Mouse (Mus musculus) layer of hippocampus, postnatal 36 days (tissue): ENCODE measurements around the gene Pcdh19. TPM values are rescaled to one million over a fixed set of nuclear protein-coding genes. Genes with fewer than 3 reads are reported as not detected.
"Not testable (repeated sequence)": the region's sequence is repeated elsewhere in the genome, so short reads cannot be mapped to it uniquely, and the experiment has no call there.

Experiments used
- DNase-seq, 2 experiments: peaks; one replicate each; pipeline ENCODE4 v3.0.0; 2022
- total RNA-seq, 2 experiments: library from RNA; stranded (reverse); gene quantifications; 2 replicates each; pipeline ENCODE4 v1.2.3; 2021

Gene Pcdh19
- 10 to 100 TPM; 72.1 to 84.0 TPM for total RNA-seq

DNA sequence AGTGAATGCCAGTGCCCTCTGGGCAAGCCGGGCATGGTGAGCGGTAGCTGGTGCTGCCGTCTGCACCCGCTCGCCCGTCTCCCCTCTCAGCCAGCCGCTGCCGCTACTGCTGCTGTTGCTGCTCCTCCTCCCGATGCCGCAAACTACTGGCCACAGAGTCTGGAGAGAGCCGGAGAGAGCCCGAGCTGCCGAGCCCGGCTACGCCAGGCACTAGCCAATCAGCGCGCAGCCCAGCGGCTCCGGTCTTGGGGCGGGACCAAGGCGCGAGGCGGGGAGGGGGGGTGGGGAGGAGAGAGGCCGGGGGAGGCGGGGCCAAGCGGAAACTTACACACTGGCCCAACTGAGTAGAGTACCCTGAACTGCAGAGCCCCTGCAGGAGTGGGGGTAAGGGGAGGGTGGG is at the start of gene Pcdh19:
TSS of gene Pcdh19 (minus strand) at position 148 of the 400 bp plus-strand sequence.
- DNase-seq: peak; percentile 76 to 78

DNA sequence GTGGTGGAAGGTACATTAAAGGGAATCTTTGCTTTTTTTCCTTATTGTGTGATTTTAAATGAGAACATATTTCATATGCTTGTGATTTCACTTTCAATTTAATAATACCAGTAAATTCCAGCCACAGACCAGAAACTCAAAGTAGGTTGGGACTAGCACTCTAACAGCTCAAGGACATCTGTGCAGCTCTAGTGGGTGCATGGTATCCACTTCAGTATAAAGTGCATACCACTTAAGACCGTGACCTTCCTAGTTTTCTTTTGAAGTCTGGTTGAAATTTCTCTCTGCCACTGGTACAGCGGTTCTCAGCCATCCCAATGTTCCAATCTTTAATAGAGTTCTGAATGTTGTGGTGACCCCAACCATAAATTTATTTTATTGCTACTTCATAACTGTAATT is 47.1 kb upstream of the Pcdh19 start:
- DNase-seq: no peak

DNA sequence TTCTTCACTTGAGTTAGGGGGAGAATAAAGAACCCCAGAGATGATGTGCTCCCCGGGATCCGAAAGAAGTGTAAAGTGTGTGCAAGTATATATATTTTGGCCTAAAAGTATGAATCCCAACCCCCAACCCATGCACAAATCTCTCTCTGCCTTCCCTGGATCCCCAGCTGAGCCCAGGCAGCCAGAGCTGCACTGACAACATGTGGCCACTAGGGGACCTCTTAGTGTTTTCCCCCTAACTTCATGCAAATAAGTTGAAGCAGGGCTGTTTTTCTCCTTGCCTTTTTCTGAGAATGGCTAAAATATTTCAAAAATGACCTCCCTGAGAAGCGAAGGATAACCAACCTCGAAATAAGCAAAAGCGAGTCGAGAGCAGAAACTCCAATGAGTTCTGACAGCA is 46.2 kb upstream of the Pcdh19 start:
- no peak for DNase-seq

DNA sequence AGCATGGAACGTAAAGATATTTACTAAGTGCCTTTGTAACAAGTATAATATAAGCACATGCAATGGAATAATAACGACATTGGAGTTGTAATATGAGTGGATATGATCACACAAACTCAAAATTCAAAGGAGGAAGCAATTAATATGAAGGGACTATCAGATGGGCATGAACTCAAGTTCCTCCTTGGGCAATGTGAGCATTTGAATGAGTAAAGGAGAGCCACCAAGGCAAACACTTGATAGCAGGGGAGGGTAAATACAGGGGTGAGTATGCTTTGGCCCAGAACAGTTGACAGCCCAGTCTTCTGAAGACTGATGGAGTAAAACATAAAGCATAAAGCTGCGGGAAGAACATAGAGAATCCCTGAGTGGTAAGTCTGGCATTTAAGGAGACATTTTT is 32.7 kb upstream of the Pcdh19 start:
- no peak for DNase-seq

DNA sequence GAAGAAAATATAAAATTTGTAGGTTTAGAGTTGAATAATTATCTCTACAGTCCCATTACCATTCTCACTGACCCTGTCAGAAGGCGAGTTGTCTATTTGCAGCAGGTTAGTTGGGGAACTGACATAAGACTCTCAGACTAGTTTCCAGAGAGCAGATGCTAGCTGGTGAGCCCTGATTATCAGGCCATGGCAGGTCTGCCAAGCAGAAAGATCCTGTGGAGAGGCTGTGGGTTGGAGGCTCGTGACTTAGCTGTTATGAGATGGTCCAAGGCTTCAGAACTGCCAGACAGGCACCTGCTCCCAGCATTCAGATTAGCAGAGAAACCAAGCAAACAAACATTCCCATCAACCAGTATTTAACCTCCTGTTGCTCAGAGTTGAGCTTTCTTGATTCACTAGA is 21.8 kb upstream of the Pcdh19 start:
- DNase-seq: no peak

DNA sequence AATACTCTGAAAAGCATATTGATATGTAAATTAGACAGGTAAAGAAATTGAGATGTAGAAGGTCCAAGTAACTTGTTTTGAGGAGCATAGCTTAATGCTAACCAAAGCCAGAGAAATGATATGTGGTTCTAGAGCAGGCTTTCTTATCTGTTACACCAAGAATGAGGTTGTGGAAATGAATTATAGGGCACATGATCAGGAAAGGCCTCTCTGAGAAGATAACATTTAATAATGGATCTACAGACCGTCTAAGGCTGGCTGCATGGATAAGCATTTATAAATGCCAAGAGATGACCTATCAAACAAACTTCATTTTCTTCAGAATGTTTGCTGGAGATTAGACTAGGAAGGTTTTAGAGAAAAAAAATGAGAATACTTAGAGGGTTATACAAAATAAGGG is 14.1 kb upstream of the Pcdh19 start:
- DNase-seq: no peak

DNA sequence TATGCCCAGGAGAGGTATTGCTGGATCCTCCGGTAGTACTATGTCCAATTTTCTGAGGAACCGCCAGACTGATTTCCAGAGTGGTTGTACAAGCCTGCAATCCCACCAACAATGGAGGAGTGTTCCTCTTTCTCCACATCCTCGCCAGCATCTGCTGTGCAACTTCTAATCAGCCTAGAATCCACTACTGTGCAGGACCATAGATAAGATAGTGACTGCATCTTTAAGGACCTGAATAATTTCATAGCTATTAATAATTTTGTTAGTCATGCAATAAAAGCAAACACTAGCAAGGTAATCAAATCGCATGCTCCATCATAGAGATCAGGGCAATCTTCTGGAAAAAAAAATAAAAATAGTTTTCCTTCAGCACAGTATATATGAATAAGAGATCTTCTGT is 9.1 kb upstream of the Pcdh19 start:
- DNase-seq: not testable (repeated sequence)

DNA sequence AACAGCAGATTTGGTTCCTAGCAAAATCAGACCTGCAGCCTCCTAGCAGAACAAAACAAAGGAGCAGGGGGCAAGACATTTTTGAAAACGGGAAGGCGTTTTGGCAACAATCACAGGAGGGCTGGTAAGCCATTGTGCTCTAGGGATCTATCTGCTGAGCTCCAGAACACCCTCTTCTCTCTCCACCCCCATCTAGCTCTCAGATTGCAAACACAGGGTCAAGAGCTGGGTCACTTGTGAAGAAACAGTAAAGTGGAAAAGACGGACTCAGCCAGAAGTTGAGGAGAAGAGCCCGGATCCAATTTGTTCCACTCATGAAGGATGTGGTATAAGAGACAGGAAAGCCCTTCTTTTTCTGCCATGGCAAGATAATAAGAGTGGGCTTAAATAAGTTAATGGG is 7.7 kb upstream of the Pcdh19 start:
- no peak for DNase-seq

DNA sequence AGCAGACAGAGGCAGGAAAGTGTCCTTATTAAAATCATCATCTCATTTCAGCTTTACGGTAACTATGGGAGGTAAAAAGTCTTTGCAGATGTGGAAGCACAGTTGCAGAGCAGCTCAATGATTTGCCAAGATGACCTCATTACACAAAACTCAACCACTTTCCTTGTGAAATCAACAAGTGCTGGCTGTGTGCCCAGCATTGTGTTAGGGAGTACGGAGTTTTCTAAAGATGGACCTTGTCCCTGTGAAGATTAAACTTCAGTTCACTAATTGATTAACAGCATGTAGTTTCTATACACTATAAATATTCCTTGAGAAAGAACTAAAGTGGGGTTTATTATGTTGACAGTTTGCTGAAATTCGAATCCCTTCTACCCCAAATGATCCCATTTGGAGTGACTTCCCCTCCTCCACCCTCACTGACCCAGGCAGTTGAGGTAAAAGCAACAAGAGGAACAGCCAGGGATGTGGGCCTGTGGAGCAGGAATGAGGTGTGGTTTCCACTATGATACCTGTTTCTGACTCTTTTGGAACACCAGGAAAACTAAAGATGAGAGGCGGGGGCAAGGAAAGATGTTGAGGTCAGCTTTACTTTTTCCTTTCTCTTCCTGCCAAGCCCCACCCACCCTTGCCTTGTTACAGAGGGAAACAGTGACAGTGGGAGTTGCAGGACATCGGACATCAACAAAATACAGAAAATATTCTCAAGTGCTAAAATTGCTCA is 4.4 kb upstream of the Pcdh19 start:
- no peak for DNase-seq

DNA sequence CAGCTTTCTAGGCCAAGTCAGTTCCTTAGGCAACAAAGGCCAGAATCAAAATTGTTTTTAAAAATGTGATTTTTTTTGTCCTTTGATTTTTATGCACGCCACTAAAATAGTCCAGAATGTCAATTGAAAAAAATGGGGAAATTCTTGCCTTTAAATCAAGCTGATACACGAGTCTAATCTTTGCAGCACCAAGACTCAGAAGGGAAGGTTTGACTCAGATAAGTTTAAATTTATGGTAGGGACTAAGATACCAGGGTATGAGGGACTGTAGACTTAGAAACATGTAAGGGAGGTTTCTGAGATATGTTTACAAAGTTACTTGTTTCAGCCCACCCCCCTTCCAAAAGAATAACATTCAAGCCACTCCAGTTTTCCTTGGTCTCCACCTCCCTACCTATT is 3.6 kb upstream of the Pcdh19 start:
- DNase-seq: no peak

DNA sequence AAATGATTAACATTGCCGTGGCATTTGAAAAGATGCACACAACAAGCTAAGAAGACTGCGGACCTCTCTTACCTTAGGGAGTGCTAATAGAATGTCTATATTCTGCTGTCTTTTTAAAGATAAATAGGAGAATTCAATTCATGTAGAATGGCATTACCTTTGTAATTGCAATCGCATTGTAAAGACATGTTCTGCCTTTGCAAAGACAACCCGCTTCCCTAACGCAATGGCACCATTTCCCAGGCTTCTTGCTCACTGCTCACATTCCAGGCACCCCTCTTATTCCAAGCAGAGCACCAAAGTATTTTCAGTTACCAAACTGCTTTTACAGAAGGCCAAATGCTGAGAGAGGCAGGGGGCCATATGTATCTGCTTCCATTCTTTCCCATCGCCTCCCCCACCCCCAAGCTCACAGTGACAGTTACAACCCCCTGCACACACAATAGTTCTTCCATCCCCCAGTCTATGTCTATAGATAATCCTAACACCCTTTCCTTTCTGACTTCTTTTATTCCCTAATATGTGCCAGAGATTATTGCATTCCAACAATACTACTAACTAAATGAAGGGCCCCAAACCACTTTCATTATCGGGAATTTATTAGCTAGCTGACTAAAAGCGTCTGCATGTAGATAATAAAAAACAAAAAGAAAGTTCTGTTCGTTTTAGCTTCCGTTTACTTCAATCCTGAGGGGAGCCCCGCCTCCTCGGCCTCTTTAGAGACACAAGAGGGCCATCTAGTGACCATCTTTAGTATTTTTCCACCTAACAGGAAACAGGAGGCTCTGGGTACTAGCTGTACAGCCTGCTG is 3.0 kb upstream of the Pcdh19 start:
- DNase-seq: peak; percentile 23 to 41

DNA sequence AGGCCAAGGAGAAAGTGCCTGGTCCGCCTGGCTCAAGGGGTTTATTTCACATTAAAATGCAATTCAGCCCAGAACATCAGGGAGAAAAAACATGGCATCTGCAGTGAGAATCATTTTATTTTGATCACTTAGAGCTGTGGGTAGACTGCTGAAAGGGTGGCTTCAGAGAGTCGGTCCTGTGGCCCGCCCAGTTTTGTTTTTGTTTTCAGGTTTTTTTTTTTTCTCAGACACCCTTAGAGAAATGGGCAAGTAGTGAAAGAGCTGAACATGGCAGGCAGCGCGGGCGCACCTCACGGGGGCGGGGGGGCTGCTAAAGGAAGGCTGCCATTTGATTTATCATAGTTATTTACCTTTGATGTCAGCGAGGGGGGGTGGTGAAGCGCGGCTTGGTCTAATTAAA is 2.0 kb upstream of the Pcdh19 start:
- DNase-seq: no peak

DNA sequence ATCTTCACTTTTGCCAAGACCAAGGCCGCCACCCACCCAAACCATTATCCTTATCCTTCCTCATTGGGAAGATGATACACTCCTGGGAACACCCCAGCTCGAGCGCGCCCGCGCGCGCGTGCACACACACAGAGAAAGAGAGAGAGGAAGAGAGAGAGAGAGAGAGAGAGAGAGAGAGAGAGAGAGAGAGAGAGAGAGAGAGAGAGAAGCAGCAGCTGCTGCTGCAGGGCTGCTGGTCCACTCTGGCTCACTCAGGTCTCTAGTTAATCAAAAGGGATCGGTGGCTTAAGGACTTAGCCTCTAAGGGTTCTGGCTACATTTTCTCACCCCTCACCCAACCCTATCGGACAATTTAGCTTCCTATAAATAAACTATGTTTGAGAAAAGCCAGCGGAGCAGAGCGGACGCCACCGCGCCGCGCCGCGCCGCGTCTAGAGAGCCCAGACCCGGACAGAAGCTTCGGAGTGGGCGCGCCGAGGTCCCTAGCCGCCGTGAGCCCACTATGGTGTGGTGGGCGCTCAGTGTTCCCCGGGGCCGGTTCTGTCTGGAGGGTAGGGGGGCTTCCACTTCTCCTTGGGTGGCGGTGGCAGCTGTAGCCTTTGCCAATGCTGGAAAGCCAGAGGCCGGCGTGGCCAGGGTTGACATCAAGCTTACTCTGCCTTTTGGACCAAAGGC is 926 bp upstream of the Pcdh19 start:
- DNase-seq: peak; percentile 19 to 41

DNA sequence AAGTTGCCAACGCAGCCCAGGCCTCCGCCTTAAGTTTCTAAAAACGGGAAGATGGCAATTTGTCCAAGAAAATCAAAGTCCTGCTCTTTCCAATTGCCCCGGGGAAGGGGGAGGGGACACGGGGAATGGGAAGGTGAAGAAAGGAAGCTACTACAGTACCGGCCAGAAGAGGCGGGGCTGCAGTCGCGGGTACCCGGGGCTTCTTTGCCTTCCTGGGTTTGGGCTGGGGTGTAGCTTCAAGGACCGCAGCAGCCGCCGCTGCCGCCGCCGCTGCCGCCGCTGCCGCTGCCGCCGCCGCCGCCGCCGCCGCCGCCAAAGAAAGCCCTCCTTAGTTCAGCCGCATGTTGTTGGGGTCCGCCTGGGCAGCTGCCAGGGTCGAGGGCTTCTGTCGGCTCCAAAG is 631 bp downstream of the Pcdh19 start:
- peak in 1 of 2 experiments; percentile 3 for DNase-seq

DNA sequence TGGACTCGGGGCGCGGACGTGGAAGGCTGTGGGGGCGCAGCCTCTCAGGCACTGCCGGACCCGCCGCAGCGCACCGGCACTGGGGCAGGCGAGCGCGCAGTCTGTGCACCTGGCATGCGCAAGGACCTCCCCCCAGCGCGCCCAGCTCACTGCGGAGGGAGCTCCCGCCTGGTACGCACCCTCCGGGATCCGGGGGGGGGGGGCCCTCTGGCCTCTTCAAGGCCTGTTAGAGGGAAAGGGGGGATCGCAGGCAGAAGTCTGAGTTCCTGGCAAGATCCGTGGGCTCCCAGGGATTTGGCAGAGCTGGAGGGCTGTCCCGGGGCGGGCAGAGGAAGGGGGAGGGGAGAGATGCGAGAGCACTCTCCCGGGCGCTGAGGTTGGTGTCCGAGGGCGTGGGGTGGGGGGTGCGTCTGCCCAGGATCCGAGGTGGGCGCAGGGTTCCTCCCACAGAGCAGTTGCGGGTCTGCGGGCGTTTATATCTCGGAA is 1.1 kb downstream of the Pcdh19 start:
- DNase-seq: peak; percentile 14

DNA sequence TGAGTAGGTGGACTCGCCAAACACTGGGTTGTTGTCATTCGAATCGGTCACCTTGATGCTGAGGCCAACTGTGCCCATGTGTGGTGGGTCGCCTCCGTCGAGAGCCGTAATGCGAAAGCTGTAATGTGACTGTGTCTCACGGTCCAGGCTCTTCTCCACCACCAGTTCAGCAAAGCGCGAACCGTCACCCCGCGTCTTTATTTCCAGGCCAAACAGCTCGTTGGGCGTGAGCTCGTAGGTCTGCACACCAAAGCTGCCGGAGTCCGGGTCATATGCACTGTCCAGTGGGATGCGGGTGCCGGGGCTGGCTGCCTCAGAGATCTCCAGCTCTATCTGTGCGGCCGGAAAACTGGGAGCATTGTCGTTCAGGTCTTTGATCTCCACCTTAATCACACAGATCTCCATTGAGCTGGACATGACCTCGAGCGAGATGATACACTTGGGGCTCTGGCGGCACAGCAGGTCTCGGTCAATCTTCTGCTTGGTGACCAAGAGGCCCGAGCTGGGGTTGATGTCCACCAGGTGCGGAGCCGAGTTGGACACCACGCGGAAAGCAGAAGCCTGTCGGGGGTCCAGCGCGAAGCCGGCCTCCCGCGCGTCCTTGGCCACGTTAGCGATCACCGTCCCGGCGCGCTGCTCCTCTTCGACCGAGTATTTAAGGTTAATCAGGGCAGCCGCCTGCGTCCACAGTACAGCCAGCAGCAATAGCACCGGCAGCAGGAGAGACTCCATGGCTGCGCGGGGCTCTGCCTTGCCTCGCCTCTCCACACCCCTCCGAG is 2.1 kb downstream of the Pcdh19 start:
- DNase-seq: peak; percentile 7

DNA sequence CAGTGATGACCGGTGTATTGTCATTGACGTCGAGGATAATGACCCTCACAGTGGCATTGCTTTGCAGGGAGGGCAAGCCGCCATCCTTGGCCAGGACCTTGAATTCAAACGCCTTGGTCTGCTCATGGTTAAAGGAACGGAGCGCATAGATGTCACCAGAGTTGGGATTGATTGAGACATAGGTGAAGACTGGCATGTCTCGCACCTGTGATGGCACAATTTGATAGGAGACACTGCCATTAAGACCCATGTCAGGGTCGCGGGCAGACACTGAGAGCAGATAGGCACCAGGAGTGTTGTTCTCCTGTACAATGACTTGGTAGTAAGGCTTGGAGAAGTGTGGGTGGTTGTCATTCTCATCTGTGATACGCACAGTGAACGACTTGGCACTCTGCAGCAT is 3.2 kb downstream of the Pcdh19 start:
- DNase-seq: no peak

DNA sequence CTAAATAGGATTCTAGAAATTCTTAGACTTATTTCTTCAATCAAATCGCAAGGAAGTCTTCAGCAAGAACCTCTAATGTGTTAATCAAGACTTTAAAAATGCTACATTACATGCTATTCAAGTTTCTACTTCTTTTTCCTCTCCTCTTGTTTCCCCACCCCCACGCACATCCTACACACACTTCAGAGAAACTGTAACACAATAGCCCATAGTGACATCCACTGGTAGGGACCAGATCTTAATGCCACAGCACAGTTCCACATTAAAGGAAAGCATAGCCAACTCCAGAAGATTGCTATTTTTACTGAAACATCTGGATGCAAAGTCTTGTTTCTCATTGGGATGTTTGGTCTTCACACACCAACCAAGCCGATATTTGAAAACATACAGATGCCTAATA is 4.8 kb downstream of the Pcdh19 start:
- DNase-seq: no peak

DNA sequence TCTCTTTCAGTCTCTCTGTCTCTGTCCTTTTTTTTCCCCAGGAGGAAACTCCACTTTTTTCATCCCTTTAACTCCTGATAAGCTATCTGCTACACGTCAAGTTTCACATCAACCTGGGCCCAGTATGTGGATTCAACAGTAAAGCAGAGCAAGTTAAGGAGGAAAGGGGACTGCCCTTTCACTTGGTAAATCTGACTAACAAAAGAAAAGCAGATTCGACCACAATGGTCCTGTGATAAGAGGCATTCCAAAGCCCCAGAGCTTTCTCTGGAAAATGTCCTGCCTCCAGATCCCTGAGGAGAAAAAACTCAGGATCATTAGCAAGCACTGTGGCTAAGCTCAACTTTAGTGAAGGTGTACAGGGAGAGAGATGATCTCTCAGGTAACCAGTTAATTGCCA is 13.7 kb downstream of the Pcdh19 start:
- DNase-seq: no peak

DNA sequence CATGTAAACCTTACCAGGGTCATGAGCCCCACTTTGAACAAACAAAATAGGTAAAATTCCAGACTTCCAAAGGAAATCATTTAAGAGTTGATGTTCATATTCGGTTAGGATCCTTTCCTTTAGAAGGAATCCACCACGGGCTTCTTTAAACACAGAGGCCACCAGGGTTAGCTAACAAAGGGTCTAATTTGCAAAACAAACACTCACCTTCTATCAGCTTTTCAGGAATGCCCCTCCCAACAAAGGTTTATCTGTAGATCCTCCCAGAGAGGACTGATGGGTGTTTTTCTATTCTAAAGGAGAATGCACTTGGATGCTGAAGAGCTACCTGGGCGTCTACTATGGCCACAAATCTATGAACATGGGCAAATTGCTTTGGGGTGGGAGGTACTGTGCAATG is 15.0 kb downstream of the Pcdh19 start:
- no peak for DNase-seq

DNA sequence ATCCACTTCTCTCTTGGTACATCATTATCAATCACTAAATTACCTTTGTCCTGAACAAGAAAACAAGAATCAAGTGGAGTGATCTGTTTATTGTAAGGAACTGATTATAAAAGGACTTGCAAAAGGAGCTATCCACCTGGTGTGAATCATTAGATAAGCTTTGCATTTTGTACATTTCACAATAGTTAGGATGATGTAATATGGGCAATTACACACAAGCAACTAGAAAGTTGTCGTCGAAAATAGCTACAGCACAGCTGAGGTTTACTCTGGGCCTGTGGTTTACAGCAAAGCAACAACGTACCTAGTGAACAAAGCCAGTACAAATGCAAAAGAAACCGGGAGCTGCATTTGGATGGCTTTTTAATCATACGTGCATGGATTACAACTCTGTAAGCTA is 28.7 kb downstream of the Pcdh19 start:
- no peak for DNase-seq
